Mouse (Mus musculus): Measurements from ENCODE around the gene Smco4. TPM values are rescaled to one million over a fixed set of nuclear protein-coding genes. Genes with fewer than 3 reads are reported as not detected.
A peak's percentile ranks its signal among the peaks of the same experiment; 100 is the strongest.

Gene Smco4
- polyA plus RNA-seq, 2 experiments = 1.4 to 5.8 TPM

DNA sequence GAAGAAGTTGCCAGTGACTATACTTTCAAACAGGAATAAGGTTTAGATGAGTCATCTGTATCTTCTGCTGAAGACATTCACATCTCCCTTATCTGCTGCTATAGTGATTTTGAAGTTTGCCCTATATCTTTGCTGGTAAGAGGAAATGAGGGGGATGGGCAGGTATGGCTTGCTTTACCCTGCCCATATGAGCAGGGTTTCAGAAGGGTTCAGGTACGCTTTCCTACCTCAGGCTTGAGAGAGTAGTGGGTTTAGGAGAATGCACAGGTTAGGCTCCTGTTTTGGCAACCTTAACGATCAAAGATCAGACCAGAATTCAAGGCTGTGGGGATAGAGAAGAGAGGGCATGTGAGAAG, 36.7 kb downstream of the Smco4 start:
- TF ChIP-seq EP300 (IDR thresholded peaks at IDR 0.05; ENCODE audit: low read depth) (no peak), CTCF (IDR thresholded peaks at IDR 0.05; ENCODE audit: low read depth) (no peak)
- WGBS (ENCODE audit: insufficient replicate concordance) = 53% methylated on average over 2 of the region's 2 CpGs
- no peaks in the 10 kb centered on the region for H3K27me3 ChIP-seq (ENCODE audit: control insufficient read depth, insufficient read depth, low read length)
- H3K27ac ChIP-seq = no peak overlapping the region
- peaks cover 0 to 18% of the 10 kb centered on the region in 2 experiments; a peak in 2 of 4 replicates for H3K4me1 ChIP-seq (replicated peaks; ENCODE audit: control insufficient read depth in 2 of 2, insufficient read depth in 2 of 2, low read length in 1 of 2)
- no peaks in the 10 kb centered on the region for H3K36me3 ChIP-seq (replicated peaks; ENCODE audit: control insufficient read depth, insufficient read depth, low read depth)
- H3K9me3 ChIP-seq (ENCODE audit: control insufficient read depth, low read length) = no peaks in the 10 kb centered on the region
- H3K4me2 ChIP-seq (ENCODE audit: low read depth) = no peak overlapping the region
- no peak overlapping the region for H3K9ac ChIP-seq (replicated peaks)
- DNase-seq (ENCODE audit: low read depth in 3 of 3, low spot score in 3 of 3) = no peak
- no peak for ATAC-seq (ENCODE audit: insufficient read depth)
- H3K4me3 ChIP-seq (ENCODE audit: insufficient read depth in 1 of 2, low read depth in 2 of 2, low read length in 2 of 2) = no peak overlapping the region

- Histone ChIP-seq H3K4me3 (ENCODE audit: insufficient read depth in 1 of 2, low read depth in 2 of 2, low read length in 2 of 2) (no peak overlapping the region), H3K27ac (no peak overlapping the region), H3K9me3 (ENCODE audit: control insufficient read depth, low read length) (no peaks in the 10 kb centered on the region), H3K9ac (replicated peaks) (no peak overlapping the region), H3K36me3 (replicated peaks; ENCODE audit: control insufficient read depth, insufficient read depth, low read depth) (no peaks in the 10 kb centered on the region), H3K27me3 (ENCODE audit: control insufficient read depth, insufficient read depth, low read length) (no peaks in the 10 kb centered on the region), H3K4me1 (replicated peaks; ENCODE audit: control insufficient read depth in 2 of 2, insufficient read depth in 2 of 2, low read length in 1 of 2) (peaks cover 0 to 18% of the 10 kb centered on the region in 2 experiments; a peak in 2 of 4 replicates), H3K4me2 (ENCODE audit: low read depth) (no peak overlapping the region)
- WGBS (ENCODE audit: insufficient replicate concordance) = 68% methylated on average over 5 of the region's 5 CpGs
- TF ChIP-seq CTCF (IDR thresholded peaks at IDR 0.05; ENCODE audit: low read depth) (no peak), EP300 (IDR thresholded peaks at IDR 0.05; ENCODE audit: low read depth) (no peak)
- DNase-seq (ENCODE audit: low read depth in 3 of 3, low spot score in 3 of 3) (no peak), ATAC-seq (ENCODE audit: insufficient read depth) (no peak)
Measured at GRCm38 (mm10) chr9:15531204-15531603, 38.0 kb downstream of the Smco4 start.

DNA sequence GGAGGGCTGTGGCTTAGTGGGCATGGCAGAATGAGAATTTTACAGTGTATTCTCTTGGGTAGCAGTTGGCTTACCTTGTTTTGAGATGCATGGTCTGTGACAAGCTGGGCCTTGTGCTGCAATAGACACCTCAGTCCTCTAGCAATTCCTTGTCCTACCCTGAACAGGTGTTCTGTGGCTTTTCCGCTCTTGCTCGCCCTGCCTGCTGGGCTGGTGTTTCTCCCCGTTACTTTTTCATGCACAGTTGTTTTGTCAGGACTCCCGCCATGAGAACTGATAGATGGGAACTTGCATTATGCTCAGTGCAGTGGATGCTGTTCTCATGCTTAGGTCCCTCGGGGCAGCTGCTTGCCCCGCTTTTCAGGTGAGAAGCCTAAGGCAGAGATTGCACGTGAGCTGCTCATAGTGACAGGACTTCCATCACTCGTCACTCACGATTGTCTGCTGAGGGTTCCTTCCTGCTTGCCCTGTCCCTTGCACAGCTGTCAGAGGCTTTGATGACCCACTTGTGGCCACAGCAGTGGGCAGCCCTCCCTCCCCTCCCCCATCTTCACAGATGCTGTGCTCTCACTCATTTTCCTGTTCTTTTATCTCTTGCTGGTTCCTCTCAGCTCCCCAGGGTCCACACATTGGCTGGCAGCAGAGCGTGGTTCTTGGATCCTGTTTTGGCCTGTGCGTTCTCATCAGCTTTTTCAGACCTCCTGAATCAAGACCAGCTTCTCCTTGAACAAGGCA, 40.3 kb downstream of the Smco4 start:
- H3K27me3 ChIP-seq (ENCODE audit: control insufficient read depth, insufficient read depth, low read length) = no peaks in the 10 kb centered on the region

DNA sequence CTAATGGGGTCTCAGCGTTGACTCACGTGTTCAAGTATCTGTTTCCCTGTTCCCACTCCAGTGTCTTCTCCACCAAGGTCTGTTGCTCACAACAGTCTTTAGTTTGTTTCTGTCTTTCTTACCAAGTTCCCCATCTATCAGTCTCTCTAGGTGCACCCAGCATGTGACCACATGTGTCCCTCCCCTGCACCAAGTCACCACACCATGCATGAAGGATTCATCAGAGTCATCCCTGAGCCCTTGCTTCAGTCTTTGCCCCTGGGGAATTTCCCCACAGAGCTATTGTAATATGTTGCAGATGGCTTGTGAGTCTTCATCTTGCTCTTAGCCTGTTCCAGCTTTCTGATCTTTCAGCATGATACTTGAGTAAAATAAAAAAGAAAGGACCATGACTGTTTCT, 40.9 kb downstream of the Smco4 start:
- H3K27ac ChIP-seq = no peak overlapping the region
- no peak overlapping the region for H3K4me3 ChIP-seq (ENCODE audit: insufficient read depth in 1 of 2, low read depth in 2 of 2, low read length in 2 of 2)
- H3K27me3 ChIP-seq (ENCODE audit: control insufficient read depth, insufficient read depth, low read length) = no peaks in the 10 kb centered on the region
- ATAC-seq (ENCODE audit: insufficient read depth) (no peak), DNase-seq (ENCODE audit: low read depth in 3 of 3, low spot score in 3 of 3) (no peak)
- H3K4me2 ChIP-seq (ENCODE audit: low read depth) = no peak overlapping the region
- peaks cover 0 to 16% of the 10 kb centered on the region in 2 experiments; a peak in 2 of 4 replicates for H3K4me1 ChIP-seq (replicated peaks; ENCODE audit: control insufficient read depth in 2 of 2, insufficient read depth in 2 of 2, low read length in 1 of 2)
- WGBS (ENCODE audit: insufficient replicate concordance) = 91% methylated on average over 2 of the region's 2 CpGs
- no peaks in the 10 kb centered on the region for H3K36me3 ChIP-seq (replicated peaks; ENCODE audit: control insufficient read depth, insufficient read depth, low read depth)
- H3K9me3 ChIP-seq (ENCODE audit: control insufficient read depth, low read length) = no peaks in the 10 kb centered on the region
- no peak for TF ChIP-seq EP300 (IDR thresholded peaks at IDR 0.05; ENCODE audit: low read depth)
- no peak for TF ChIP-seq CTCF (IDR thresholded peaks at IDR 0.05; ENCODE audit: low read depth)
- H3K9ac ChIP-seq (replicated peaks) = no peak overlapping the region

More for the DNA sequence above, 40.3 kb downstream of the Smco4 start:
- no peaks in the 10 kb centered on the region for H3K36me3 ChIP-seq (replicated peaks; ENCODE audit: control insufficient read depth, insufficient read depth, low read depth)
- H3K9ac ChIP-seq (replicated peaks) = no peak overlapping the region
- no peak overlapping the region for H3K4me2 ChIP-seq (ENCODE audit: low read depth)
- TF ChIP-seq CTCF (IDR thresholded peaks at IDR 0.05; ENCODE audit: low read depth) (no peak), EP300 (IDR thresholded peaks at IDR 0.05; ENCODE audit: low read depth) (no peak)
- H3K4me3 ChIP-seq (ENCODE audit: insufficient read depth in 1 of 2, low read depth in 2 of 2, low read length in 2 of 2) = no peak overlapping the region
- H3K4me1 ChIP-seq (replicated peaks; ENCODE audit: control insufficient read depth in 2 of 2, insufficient read depth in 2 of 2, low read length in 1 of 2) = peaks cover 0 to 21% of the 10 kb centered on the region in 2 experiments; a peak in 2 of 4 replicates
- DNase-seq (ENCODE audit: low read depth in 3 of 3, low spot score in 3 of 3) (no peak), ATAC-seq (ENCODE audit: insufficient read depth) (no peak)
- H3K27ac ChIP-seq = no peak overlapping the region
- WGBS (ENCODE audit: insufficient replicate concordance) = 52% methylated on average over 11 of the region's 11 CpGs
- no peaks in the 10 kb centered on the region for H3K9me3 ChIP-seq (ENCODE audit: control insufficient read depth, low read length)

DNA sequence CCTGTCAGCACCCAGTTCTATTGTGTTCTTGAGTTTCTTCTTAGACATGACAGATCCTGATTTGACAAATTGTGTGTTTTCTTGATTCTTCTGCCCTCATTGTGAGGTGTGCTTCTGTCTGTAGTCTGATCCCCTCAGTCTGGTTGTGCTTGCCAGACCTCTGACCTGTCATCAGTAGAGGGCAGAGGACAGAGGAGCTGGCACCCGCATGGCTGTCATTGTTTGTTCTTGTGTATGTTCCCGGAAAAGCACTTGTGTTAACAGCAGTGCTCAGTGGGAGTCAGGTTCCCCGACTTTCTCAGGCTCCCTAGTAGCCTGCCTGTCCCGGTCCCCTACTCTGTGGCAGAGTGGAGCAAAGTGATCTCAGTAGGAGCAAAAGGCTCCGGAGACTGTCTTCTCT, 42.2 kb downstream of the Smco4 start:
- Histone ChIP-seq H3K9ac (replicated peaks) (no peak overlapping the region), H3K9me3 (ENCODE audit: control insufficient read depth, low read length) (no peaks in the 10 kb centered on the region), H3K27ac (no peak overlapping the region), H3K27me3 (ENCODE audit: control insufficient read depth, insufficient read depth, low read length) (no peaks in the 10 kb centered on the region), H3K4me1 (replicated peaks; ENCODE audit: control insufficient read depth in 2 of 2, insufficient read depth in 2 of 2, low read length in 1 of 2) (peaks cover 0 to 6% of the 10 kb centered on the region in 2 experiments; a peak in 2 of 4 replicates), H3K36me3 (replicated peaks; ENCODE audit: control insufficient read depth, insufficient read depth, low read depth) (no peaks in the 10 kb centered on the region), H3K4me3 (ENCODE audit: insufficient read depth in 1 of 2, low read depth in 2 of 2, low read length in 2 of 2) (no peak overlapping the region), H3K4me2 (ENCODE audit: low read depth) (no peak overlapping the region)
- 50% methylated on average over 5 of the region's 5 CpGs for WGBS (ENCODE audit: insufficient replicate concordance)
- DNase-seq (ENCODE audit: low read depth in 3 of 3, low spot score in 3 of 3) = no peak
- TF ChIP-seq EP300 (IDR thresholded peaks at IDR 0.05; ENCODE audit: low read depth) (no peak), CTCF (IDR thresholded peaks at IDR 0.05; ENCODE audit: low read depth) (no peak)
- ATAC-seq (ENCODE audit: insufficient read depth) = peak; percentile 47; the same call in 1 of the 2 replicates

All from liver, embryonic 14.5 days (tissue).